Mouse (Mus musculus) myocyte (in vitro differentiated cells): ENCODE data around the gene Cbx8.

Experiments used
- E2F4 ChIP-seq: IDR thresholded peaks from one replicate; pipeline ENCODE4 v1.6.1; 2011; ENCODE audit warnings: mild to moderate bottlenecking, control low read depth, moderate library complexity; ENCODE audit not compliant: insufficient read depth
- MAX ChIP-seq: IDR thresholded peaks from one replicate; pipeline ENCODE4 v1.6.1; 2011; ENCODE audit warnings: low read depth, mild to moderate bottlenecking, control low read depth
- MYOD1 ChIP-seq, 3 experiments: IDR thresholded peaks; one replicate each; pipeline ENCODE4 v1.6.1; 2011; ENCODE audit warnings: control low read depth in 2 of 3, low read depth in 2 of 3, mild to moderate bottlenecking in 2 of 3, moderate library complexity in 1 of 3; ENCODE audit not compliant: insufficient read length in 2 of 3, control insufficient read depth in 1 of 3
- MYOG ChIP-seq, 3 experiments: IDR thresholded peaks; one replicate each; pipeline ENCODE4 v1.6.1; 2011; ENCODE audit warnings: control low read depth in 2 of 3, low read depth in 2 of 3, mild to moderate bottlenecking in 2 of 3; ENCODE audit not compliant: insufficient read length in 2 of 3, control insufficient read depth in 1 of 3, insufficient read depth in 1 of 3
- POLR2A ChIP-seq: IDR thresholded peaks from one replicate; pipeline ENCODE4 v1.6.1; 2011; ENCODE audit warnings: low read depth, mild to moderate bottlenecking, control low read depth, moderate library complexity; ENCODE audit not compliant: insufficient read length
- REST ChIP-seq: IDR thresholded peaks from one replicate; pipeline ENCODE4 v1.6.1; 2011; ENCODE audit warnings: mild to moderate bottlenecking, control low read depth, moderate library complexity; ENCODE audit not compliant: insufficient read depth, insufficient read length
- SRF ChIP-seq: IDR thresholded peaks from one replicate; pipeline ENCODE4 v1.6.1; 2011; ENCODE audit warnings: low read depth; ENCODE audit not compliant: control insufficient read depth, insufficient read length
- TCF12 ChIP-seq: IDR thresholded peaks from one replicate; pipeline ENCODE4 v1.6.1; 2011; ENCODE audit warnings: mild to moderate bottlenecking, control low read depth; ENCODE audit not compliant: poor library complexity, insufficient read depth, severe bottlenecking

DNA sequence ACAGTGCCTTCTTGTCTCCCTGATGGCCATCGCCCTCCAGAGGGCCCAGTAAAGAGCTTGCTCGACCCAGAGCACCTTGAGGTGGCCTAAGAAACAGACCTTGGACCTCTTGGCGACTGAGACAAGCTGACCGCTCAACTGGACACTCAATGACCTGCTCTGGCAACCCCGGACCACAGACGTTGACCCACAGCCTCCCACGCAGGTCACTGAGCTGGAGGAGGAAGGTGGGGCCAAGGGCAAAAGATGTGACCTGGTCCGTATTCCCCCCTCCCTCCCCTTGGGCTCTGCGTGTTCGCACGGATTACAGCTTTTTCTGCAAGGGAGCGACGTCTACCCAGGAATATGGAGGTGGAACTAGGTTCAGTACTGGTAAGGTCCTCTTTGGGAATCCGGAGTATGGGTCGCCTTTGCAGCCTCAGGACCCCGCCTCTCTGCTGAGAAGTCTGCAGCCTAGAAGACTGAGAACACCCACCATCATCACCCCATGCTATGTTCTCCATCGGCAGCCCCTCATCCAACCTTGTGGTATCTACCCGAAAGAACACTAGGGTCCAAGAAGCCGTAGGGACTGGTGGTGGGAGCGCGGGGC lies 5.6 kb downstream of the Cbx8 start:
- TF ChIP-seq MAX, result no peak
- TF ChIP-seq E2F4, result no peak
- TF ChIP-seq SRF, result no peak
- TF ChIP-seq POLR2A, result no peak
- no peak for TF ChIP-seq MYOD1 (IDR thresholded peaks at IDR 0.05; ENCODE audit: control insufficient read depth in 1 of 3, insufficient read length in 2 of 3, low read depth in 2 of 3)
- TF ChIP-seq TCF12, result no peak
- no peak for TF ChIP-seq MYOG (IDR thresholded peaks at IDR 0.05; ENCODE audit: control insufficient read depth in 1 of 3, insufficient read depth in 1 of 3, insufficient read length in 2 of 3, low read depth in 2 of 3)
- no peak for TF ChIP-seq REST
